Comparison of ENCODE assay signal across 9 mouse cellular contexts in the genomic region with DNA sequence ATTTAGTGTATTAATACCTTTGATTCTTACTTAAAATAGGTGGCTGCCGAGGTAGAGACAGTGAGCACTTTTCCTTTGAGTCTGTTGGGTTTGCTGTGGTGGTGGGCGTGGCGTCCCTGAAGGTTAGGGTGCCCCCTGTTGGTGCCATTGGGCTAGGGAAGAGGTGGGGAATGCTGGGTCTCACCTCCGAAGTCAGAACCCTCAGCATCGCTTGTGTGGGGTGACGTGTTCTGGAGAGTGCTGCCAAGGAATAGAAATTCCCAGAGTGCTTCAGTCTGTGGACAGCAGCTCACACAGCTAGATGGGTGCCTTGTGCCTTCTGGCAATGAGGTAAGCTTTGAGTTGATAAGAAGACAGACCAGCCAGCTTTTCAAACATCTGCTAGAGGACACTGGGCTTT.
A peak's percentile ranks its signal among the peaks of the same experiment; 100 is the strongest.
DNase-seq lines count a peak whose midpoint lies in the region; ATAC-seq and TF ChIP-seq lines count a peak whose summit lies in the region.
"Had no signal": no experiment of that assay in that cellular context is flagged by ENCODE, and none has a peak within 500 bp of the region (broad histone marks: within the 10 kb centered on the region; RNA-seq: fewer than 3 reads in every experiment).

No protein-coding gene starts in this region.

- in situ Hi-C loops in CH12.LX (cut with MboI; ENCODE audit: low pct_ligation_motif_present, low pct_unique_long_range_greater_than_20kb, low sequenced_read_pairs): no loop called here

- no peak for TF ChIP-seq POLR2A in CH12.LX (IDR thresholded peaks at IDR 0.05; ENCODE audit: low read depth, low read length)

- 0 out of 2 replicates have a peak, but pooled peaks have one; percentile 51 for ATAC-seq in heart, embryonic 12.5 days (ENCODE audit: insufficient number of reproducible peaks, low FRiP score)
- ATAC-seq in monocyte, adult 5-6 weeks (replicated peaks; ENCODE audit: insufficient number of reproducible peaks, low FRiP score, low TSS enrichment, poor library complexity, severe bottlenecking): no peak
- ATAC-seq in forebrain, embryonic 11.5 days (replicated peaks; ENCODE audit: low FRiP score): no peak

- H3K79me2 ChIP-seq in CH12.LX (replicated peaks; ENCODE audit: control insufficient read depth, extremely low read depth, insufficient read depth, poor library complexity, severe bottlenecking): no peaks in the 10 kb centered on the region

- H3K4me3 ChIP-seq in heart, embryonic 12.5 days: no peak overlapping the region
- no peak overlapping the region for H3K4me3 ChIP-seq in CH12.LX (replicated peaks in 1 of 3; ENCODE audit: low read depth in 2 of 3, low read length in 2 of 3, poor library complexity in 1 of 3)
- H3K4me3 ChIP-seq in forebrain, embryonic 11.5 days (ENCODE audit: low read depth, low read length): no peak overlapping the region
- H3K4me3 ChIP-seq: midbrain, embryonic 12.5 days had no signal

- dilution Hi-C loops in CH12.LX (cut with MboI; ENCODE audit: extremely low pct_ligation_motif_present, extremely low pct_unique_long_range_greater_than_20kb, low sequenced_read_pairs): no loop called here

- H3K4me2 ChIP-seq in heart, embryonic 12.5 days: no peak overlapping the region
- peak overlapping the region; percentile 47 for H3K4me2 ChIP-seq in CH12.LX (ENCODE audit: insufficient read depth, low read depth, poor library complexity, severe bottlenecking)
- H3K4me2 ChIP-seq in forebrain, embryonic 11.5 days (ENCODE audit: low read depth, low read length, severe bottlenecking): no peak overlapping the region
- H3K4me2 ChIP-seq: midbrain, embryonic 12.5 days had no signal

- DNase-seq in heart, adult 9 months (ENCODE audit: low spot score in 2 of 2): no peak
- DNase-seq in CH12.LX (ENCODE audit: extremely low read depth): peak; percentile 29
- peak; percentile 33 for DNase-seq in brain, adult 2 months (ENCODE audit: low read depth, low spot score)
- peak; percentile 44 for DNase-seq in lung, postnatal 10 days
- DNase-seq in forebrain, embryonic 11.5 days (ENCODE audit: low spot score): no peak
- no peak for DNase-seq in urinary bladder, adult 2 months (ENCODE audit: low spot score)

- H3K4me1 ChIP-seq in heart, embryonic 12.5 days (replicated peaks): peaks cover 18% of the 10 kb centered on the region
- H3K4me1 ChIP-seq in CH12.LX (ENCODE audit: control insufficient read depth in 1 of 2, insufficient read depth in 2 of 2): peaks cover 0 to 3% of the 10 kb centered on the region in 2 experiments; a peak in 2 of 4 replicates
- H3K4me1 ChIP-seq in forebrain, embryonic 11.5 days (replicated peaks; ENCODE audit: control insufficient read depth, insufficient read depth, low read length): no peaks in the 10 kb centered on the region; the same call in 1 of the 2 replicates

- H3K27me3 ChIP-seq in heart, embryonic 12.5 days (replicated peaks): no peaks in the 10 kb centered on the region
- H3K27me3 ChIP-seq in CH12.LX (replicated peaks): peaks cover 2% of the 10 kb centered on the region
- H3K27me3 ChIP-seq in forebrain, embryonic 11.5 days (ENCODE audit: control insufficient read depth, insufficient read depth, low read length): no peaks in the 10 kb centered on the region
- H3K27me3 ChIP-seq: midbrain, embryonic 12.5 days had no signal

- 59% methylated on average over 6 of the region's 6 CpGs for WGBS in heart, embryonic 12.5 days
- WGBS in forebrain, embryonic 11.5 days: 85% methylated on average over 6 of the region's 6 CpGs

- no peak overlapping the region for H3K9ac ChIP-seq in heart, embryonic 12.5 days
- peak overlapping the region; percentile 32; the same call in 1 of the 2 replicates for H3K9ac ChIP-seq in CH12.LX (ENCODE audit: insufficient read depth, low read depth)
- no peak overlapping the region for H3K9ac ChIP-seq in forebrain, embryonic 11.5 days (ENCODE audit: low read length)
- H3K9ac ChIP-seq: midbrain, embryonic 12.5 days had no signal

- TF ChIP-seq RAD21 in CH12.LX (IDR thresholded peaks at IDR 0.05; ENCODE audit: low read depth, low read length): peak; percentile 32

- no peak overlapping the region; the same call in 1 of the 2 replicates for H3K27ac ChIP-seq in heart, embryonic 12.5 days (ENCODE audit: poor library complexity, severe bottlenecking)
- H3K27ac ChIP-seq in CH12.LX (ENCODE audit: insufficient read depth, low read depth): no peak overlapping the region
- no peak overlapping the region for H3K27ac ChIP-seq in forebrain, embryonic 11.5 days (ENCODE audit: low read depth, low read length)
- H3K27ac ChIP-seq: midbrain, embryonic 12.5 days had no signal

- H3K36me3 ChIP-seq in heart, embryonic 12.5 days: no peaks in the 10 kb centered on the region
- no peaks in the 10 kb centered on the region for H3K36me3 ChIP-seq in CH12.LX (replicated peaks in 1 of 2; ENCODE audit: control insufficient read depth in 1 of 2, insufficient read depth in 1 of 2, low read length in 1 of 2)
- no peaks in the 10 kb centered on the region for H3K36me3 ChIP-seq in forebrain, embryonic 11.5 days (ENCODE audit: control insufficient read depth, insufficient read depth, low read length)
- H3K36me3 ChIP-seq: midbrain, embryonic 12.5 days had no signal

- peak in 1 of 2 experiments; percentile 71; a peak in 3 of 4 replicates for TF ChIP-seq CTCF in CH12.LX (conservative IDR thresholded peaks at IDR 0.05 in 1 of 2, IDR thresholded peaks at IDR 0.05 in 1 of 2; ENCODE audit: low read depth in 2 of 2, low read length in 2 of 2)

- TF ChIP-seq EP300 in CH12.LX (IDR thresholded peaks at IDR 0.05; ENCODE audit: low read length): no peak

- H3K9me3 ChIP-seq in heart, embryonic 12.5 days (replicated peaks): no peaks in the 10 kb centered on the region
- no peaks in the 10 kb centered on the region for H3K9me3 ChIP-seq in CH12.LX (replicated peaks; ENCODE audit: low read length)
- no peaks in the 10 kb centered on the region for H3K9me3 ChIP-seq in forebrain, embryonic 11.5 days (ENCODE audit: control insufficient read depth, low read length)
- H3K9me3 ChIP-seq: midbrain, embryonic 12.5 days had no signal

TF ChIP-seq in CH12.LX, 34 proteins besides CTCF, POLR2A, EP300 and RAD21:
- TF ChIP-seq SMC3 (IDR thresholded peaks at IDR 0.05; ENCODE audit: low read depth, low read length) (peak; percentile 56), KAT2A (IDR thresholded peaks at IDR 0.05; ENCODE audit: insufficient replicate concordance, low read length) (no peak)

Comparison
In these comparisons a context has a peak if more than half of its experiments do, and no peak if none do; other contexts are left out.
1. DNase-seq: peak in CH12.LX (single experiment), brain, adult 2 months (single experiment) and lung, postnatal 10 days (single experiment); none in heart, adult 9 months (0 of 2), forebrain, embryonic 11.5 days (single experiment) and urinary bladder, adult 2 months (single experiment).